Mouse (Mus musculus) forebrain, embryonic 12.5 days (tissue): ENCODE measurements around the gene Rap1gap2. TPM values are rescaled to one million over a fixed set of nuclear protein-coding genes. Genes with fewer than 3 reads are reported as not detected.

Experiments
- ATAC-seq: fragments of 200-750 bp; cut with Nextera tagmentation; 2 replicates; pipeline ENCODE4 v1.8.0; 2017; ENCODE audit warnings: moderate TSS enrichment; ENCODE audit not compliant: low FRiP score
- H3K27ac ChIP-seq: fragments of 300-500 bp; sonication (generic); 2 replicates; pipeline ENCODE4 v1.5.1; 2016; ENCODE audit warnings: mild to moderate bottlenecking
- H3K27me3 ChIP-seq: fragments of 300-500 bp; sonication (generic); 2 replicates; pipeline ENCODE4 v1.6.1; 2016; ENCODE audit warnings: mild to moderate bottlenecking
- H3K36me3 ChIP-seq: fragments of 300-500 bp; sonication (generic); replicated peaks from 2 replicates; pipeline ENCODE4 v1.6.1; 2016; ENCODE audit warnings: mild to moderate bottlenecking
- H3K4me1 ChIP-seq: fragments of 300-500 bp; sonication (generic); 2 replicates; pipeline ENCODE4 v1.6.1; 2016
- H3K4me2 ChIP-seq: fragments of 300-500 bp; sonication (generic); 2 replicates; pipeline ENCODE4 v1.6.1; 2016; ENCODE audit warnings: mild to moderate bottlenecking, moderate library complexity
- H3K4me3 ChIP-seq: fragments of 300-500 bp; sonication (generic); replicated peaks from 2 replicates; pipeline ENCODE4 v1.5.1; 2016; ENCODE audit warnings: mild to moderate bottlenecking
- H3K9ac ChIP-seq: fragments of 300-500 bp; sonication (generic); 2 replicates; pipeline ENCODE4 v1.6.1; 2016; ENCODE audit warnings: mild to moderate bottlenecking
- H3K9me3 ChIP-seq: fragments of 300-500 bp; sonication (generic); 2 replicates; pipeline ENCODE4 v1.6.1; 2016
- WGBS: fragments of 180-500 bp; shearing (Covaris S2); methylation state at CpG from one replicate; pipeline ENCODE4 v1.1.7; 2016; 5-methylcytosine and 5-hydroxymethylcytosine counted together
- polyA plus RNA-seq: library from polyadenylated mRNA; unstranded; fragments of >200 nt; fragmentation: Nextera tagmentation; extraction: Ambion mirVana; gene quantifications from 2 replicates; pipeline ENCODE4 v1.2.1, GENCODE M21; 2016

Rap1gap2 gene
- polyA plus RNA-seq, 1 experiment from 2014 or later: 4.4 TPM

GRCm38 (mm10) chr11:74566326-74566874 is 44.3 kb downstream of the Rap1gap2 start:
- Histone ChIP-seq H3K4me2 (no peak overlapping the region), H3K27me3 (no peaks in the 10 kb centered on the region), H3K36me3 (no peaks in the 10 kb centered on the region), H3K27ac (no peak overlapping the region), H3K4me3 (no peak overlapping the region), H3K4me1 (no peaks in the 10 kb centered on the region), H3K9ac (no peak overlapping the region), H3K9me3 (no peaks in the 10 kb centered on the region)
- WGBS: 91% methylated on average over 4 of the region's 4 CpGs
- no peak for ATAC-seq

DNA sequence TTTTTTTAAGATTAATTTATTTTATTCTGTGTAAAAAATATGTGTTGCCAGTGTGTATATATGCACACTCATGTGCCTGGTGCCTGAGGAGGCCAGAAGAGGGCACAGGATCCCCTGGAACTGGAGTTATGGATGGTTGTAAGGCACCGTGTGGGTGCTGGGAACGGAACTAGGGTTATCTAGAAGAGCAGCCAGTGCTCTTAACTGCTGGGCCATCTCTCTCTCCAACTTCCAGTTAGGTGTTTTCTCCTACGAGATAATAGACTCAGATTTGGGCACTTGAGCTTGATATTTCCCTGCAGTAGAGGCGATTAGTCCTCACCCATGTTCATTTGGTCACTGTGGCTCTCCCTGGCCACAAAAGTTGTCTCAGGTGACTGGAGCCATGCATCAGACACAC is 49.3 kb downstream of the Rap1gap2 start:
- 90% methylated on average over 4 of the region's 4 CpGs for WGBS
- H3K9ac ChIP-seq: no peak overlapping the region
- H3K36me3 ChIP-seq: no peaks in the 10 kb centered on the region
- H3K27me3 ChIP-seq: no peaks in the 10 kb centered on the region
- no peaks in the 10 kb centered on the region for H3K4me1 ChIP-seq
- H3K4me3 ChIP-seq: no peak overlapping the region
- ATAC-seq: no peak
- H3K9me3 ChIP-seq: no peaks in the 10 kb centered on the region
- no peak overlapping the region for H3K4me2 ChIP-seq
- H3K27ac ChIP-seq: no peak overlapping the region

DNA sequence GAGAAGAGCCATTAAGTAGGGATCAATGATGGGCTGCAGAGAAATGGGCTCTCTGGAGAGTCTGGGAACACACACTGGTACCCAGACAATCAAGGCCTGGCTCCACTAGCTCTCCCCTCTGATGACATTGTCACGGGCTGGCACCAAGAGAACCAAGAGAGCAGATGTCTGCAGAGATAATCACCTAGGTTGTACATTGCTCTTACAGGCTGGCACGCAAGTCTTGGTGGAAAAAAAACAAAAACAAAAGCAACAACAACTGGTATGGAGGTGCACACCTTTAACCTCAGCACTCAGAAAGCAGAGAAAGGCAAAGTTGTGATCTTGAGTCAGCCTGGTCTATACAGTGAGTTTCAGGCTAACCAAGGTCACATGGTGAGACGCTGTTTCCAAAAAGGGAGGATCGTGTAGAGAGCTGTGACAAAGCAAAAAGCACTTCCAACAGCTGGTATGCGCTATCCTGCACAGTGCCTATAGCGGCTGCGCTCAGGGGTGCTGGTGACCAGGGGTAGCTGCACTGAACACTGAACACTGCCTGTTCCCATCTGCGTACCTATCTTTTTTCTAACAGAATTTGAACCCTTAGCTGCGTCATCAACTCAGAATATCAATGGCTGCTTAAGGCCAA is 50.0 kb downstream of the Rap1gap2 start:
- H3K9ac ChIP-seq: no peak overlapping the region
- no peaks in the 10 kb centered on the region for H3K9me3 ChIP-seq
- ATAC-seq: no peak
- H3K4me1 ChIP-seq: peaks cover 6% of the 10 kb centered on the region
- no peaks in the 10 kb centered on the region for H3K27me3 ChIP-seq
- no peaks in the 10 kb centered on the region for H3K36me3 ChIP-seq
- H3K27ac ChIP-seq: no peak overlapping the region
- H3K4me3 ChIP-seq: no peak overlapping the region
- H3K4me2 ChIP-seq: no peak overlapping the region
- 89% methylated on average over 9 of the region's 9 CpGs for WGBS

DNA sequence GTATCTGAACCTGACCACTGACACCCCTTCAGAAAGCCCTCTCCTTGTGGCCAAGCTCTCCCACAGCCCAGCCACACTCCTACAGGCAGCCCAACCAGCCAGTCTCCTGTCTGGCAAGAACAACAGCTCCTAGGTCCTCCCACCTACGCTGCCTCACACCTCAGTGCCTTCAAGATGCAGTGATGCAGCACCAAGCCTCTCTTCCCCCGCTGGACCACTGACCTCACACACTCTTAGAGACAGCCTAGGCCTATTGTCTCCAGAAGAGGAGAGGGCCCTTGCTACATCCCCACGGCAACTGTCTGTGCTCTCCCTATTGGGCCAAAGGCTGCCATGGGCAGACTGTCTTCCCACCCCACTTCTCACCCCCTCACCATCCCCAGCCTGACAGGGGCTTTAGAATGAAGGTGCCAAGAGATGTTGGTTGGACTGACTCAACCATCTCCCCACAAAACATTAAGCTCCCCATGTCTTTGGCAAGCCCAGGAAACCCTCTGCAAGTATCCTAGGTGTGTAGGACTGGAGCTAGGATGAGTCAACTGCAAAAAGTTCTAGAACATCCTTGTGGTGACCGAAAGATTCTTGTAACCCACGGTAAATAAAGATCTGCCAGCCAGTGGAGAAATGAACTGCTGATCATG is 50.8 kb downstream of the Rap1gap2 start:
- Histone ChIP-seq H3K4me3 (no peak overlapping the region), H3K9ac (no peak overlapping the region), H3K4me2 (no peak overlapping the region), H3K27ac (no peak overlapping the region), H3K9me3 (no peaks in the 10 kb centered on the region), H3K27me3 (no peaks in the 10 kb centered on the region), H3K36me3 (no peaks in the 10 kb centered on the region), H3K4me1 (peaks cover 12% of the 10 kb centered on the region)
- 65% methylated on average over 5 of the region's 5 CpGs for WGBS
- no peak for ATAC-seq

DNA sequence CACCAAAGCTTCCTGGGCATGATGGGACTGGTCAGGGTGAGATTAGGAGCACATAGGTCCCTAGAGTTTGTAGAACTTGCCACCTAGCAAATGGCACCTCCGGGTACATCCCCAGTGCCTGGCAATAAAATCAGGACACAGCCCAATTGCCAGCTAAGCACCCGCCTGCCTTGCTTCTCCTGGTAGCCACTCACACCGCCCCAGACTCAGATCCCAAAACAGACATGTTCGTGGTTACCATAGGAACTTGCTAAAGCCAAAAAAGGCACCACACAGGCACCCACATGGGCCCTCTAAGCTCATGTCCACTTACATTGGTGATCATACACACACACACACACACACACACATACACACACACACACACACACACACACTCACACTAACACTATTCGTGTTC is 51.8 kb downstream of the Rap1gap2 start:
- Histone ChIP-seq H3K4me2 (no peak overlapping the region), H3K27me3 (no peaks in the 10 kb centered on the region), H3K4me3 (no peak overlapping the region), H3K36me3 (no peaks in the 10 kb centered on the region), H3K9ac (no peak overlapping the region), H3K4me1 (peaks cover 18% of the 10 kb centered on the region), H3K9me3 (no peaks in the 10 kb centered on the region), H3K27ac (no peak overlapping the region)
- ATAC-seq: no peak
- 93% methylated on average over 5 of the region's 5 CpGs for whole genome bisulfite sequencing

DNA sequence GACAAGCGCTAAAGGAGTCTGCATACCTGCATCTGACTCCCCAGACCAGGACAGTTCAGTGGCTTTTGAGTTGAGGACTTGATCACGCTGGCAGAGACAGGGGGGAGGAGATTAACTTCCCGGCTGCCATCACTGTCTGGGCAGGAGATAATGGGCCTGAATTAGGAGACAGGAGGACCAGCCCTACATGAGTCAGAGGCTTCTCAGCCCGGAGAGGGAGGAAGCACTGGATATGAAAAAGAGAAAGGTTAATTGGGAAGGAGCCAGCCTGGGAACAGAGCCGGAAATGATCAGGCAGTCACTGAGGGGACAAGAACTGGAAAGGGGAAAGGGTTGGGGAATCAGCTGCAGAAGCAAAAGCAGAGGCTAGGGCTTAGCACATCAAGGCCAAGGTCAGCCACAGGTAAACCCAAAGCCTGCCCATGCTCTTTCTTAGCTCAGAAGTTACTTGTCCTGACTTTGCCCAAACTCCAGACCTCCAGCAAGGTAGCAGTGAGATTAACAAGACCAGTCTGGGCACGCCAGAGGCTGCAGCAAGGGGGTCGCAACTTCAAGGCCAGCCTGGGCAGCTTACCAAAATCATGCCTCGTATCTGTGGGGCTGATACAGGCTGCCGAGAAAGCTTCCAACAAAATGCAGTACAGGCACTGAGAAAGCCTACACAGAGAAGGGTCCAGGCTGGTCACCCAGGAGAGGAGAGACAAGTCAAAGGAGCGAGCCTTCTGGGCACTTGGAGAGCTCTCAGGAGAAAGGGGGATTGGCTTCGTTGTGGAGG is 53.1 kb downstream of the Rap1gap2 start:
- Histone ChIP-seq H3K27me3 (no peaks in the 10 kb centered on the region), H3K9ac (no peak overlapping the region), H3K36me3 (no peaks in the 10 kb centered on the region), H3K4me3 (no peak overlapping the region), H3K4me1 (peaks cover 18% of the 10 kb centered on the region), H3K4me2 (no peak overlapping the region), H3K27ac (no peak overlapping the region), H3K9me3 (no peaks in the 10 kb centered on the region)
- 63% methylated on average over 11 of the region's 11 CpGs for WGBS
- ATAC-seq: no peak

- WGBS: 43% methylated on average over 9 of the region's 9 CpGs
- no peak for ATAC-seq
- H3K9ac ChIP-seq: no peak overlapping the region
- H3K4me1 ChIP-seq: peaks cover 18% of the 10 kb centered on the region
- no peaks in the 10 kb centered on the region for H3K9me3 ChIP-seq
- H3K27me3 ChIP-seq: no peaks in the 10 kb centered on the region
- peak overlapping the region; percentile 42; the same call in 1 of the 2 replicates for H3K27ac ChIP-seq
- H3K4me2 ChIP-seq: no peak overlapping the region
- no peaks in the 10 kb centered on the region for H3K36me3 ChIP-seq
- no peak overlapping the region for H3K4me3 ChIP-seq
Measured at GRCm38 (mm10) chr11:74555716-74556374, 54.9 kb downstream of the Rap1gap2 start.

- Histone ChIP-seq H3K9ac (no peak overlapping the region), H3K4me3 (no peak overlapping the region), H3K9me3 (no peaks in the 10 kb centered on the region), H3K4me1 (peaks cover 18% of the 10 kb centered on the region), H3K27ac (peak overlapping the region; percentile 81), H3K27me3 (no peaks in the 10 kb centered on the region), H3K36me3 (no peaks in the 10 kb centered on the region), H3K4me2 (no peak overlapping the region)
- ATAC-seq: peak; percentile 75
- WGBS: 54% methylated on average over 15 of the region's 15 CpGs
Measured at GRCm38 (mm10) chr11:74554683-74555341, 55.9 kb downstream of the Rap1gap2 start.

DNA sequence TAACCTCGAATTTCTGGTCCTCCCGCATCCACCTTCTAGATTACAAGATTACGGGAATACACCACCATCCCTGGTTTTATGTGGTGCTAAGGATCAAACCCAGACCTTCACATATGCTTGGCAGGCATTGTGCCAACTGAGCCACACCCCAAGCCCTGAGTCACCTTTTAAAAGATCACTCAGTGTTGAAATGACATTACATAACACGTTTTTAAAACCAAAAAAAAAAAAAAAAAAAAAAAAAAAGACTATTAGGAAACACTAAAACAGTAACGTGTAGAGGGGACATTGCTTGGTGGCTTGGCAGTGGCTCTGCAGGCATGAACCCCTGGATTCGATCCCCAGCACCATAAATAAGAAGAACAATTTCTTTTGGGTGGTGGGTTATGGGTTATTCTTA is 59.1 kb downstream of the Rap1gap2 start:
- H3K9me3 ChIP-seq: no peaks in the 10 kb centered on the region
- peaks cover 40% of the 10 kb centered on the region for H3K4me1 ChIP-seq
- H3K36me3 ChIP-seq: no peaks in the 10 kb centered on the region
- WGBS: 76% methylated on average over 6 of the region's 6 CpGs
- no peak overlapping the region for H3K27ac ChIP-seq
- H3K9ac ChIP-seq: no peak overlapping the region
- no peak for ATAC-seq
- no peak overlapping the region for H3K4me2 ChIP-seq
- no peaks in the 10 kb centered on the region for H3K27me3 ChIP-seq
- no peak overlapping the region for H3K4me3 ChIP-seq

DNA sequence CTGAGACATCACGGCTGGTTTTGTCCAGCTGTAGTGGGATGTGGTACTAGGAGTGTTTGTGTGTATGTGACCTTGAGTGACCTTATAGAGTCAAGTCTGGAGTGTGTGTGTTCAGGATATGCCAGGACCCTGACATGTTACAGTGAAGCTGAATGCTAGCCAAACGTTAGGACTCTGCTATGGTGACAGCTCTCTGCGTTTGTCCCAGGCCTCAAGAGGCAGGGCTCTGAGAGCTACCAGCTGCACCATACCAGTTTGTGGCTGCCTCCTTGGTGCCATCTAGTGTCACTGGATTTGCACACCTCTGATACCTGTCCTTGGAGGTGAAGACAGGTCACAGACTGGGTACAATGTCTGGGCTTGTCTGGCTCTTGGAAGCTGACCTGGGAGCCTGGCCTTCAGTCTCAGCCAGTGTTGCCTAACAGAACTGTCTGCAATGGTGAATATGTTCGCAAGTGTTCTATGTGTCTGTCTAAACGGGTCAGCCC is 60.1 kb downstream of the Rap1gap2 start:
- Histone ChIP-seq H3K9me3 (no peaks in the 10 kb centered on the region), H3K36me3 (no peaks in the 10 kb centered on the region), H3K4me2 (no peak overlapping the region), H3K4me3 (no peak overlapping the region), H3K27me3 (no peaks in the 10 kb centered on the region), H3K9ac (no peak overlapping the region), H3K4me1 (peaks cover 34% of the 10 kb centered on the region), H3K27ac (no peak overlapping the region)
- no peak for ATAC-seq
- WGBS: 73% methylated on average over 5 of the region's 5 CpGs

GRCm38 (mm10) chr11:74548781-74549382 is 61.8 kb downstream of the Rap1gap2 start:
- H3K9ac ChIP-seq: no peak overlapping the region
- H3K4me3 ChIP-seq: no peak overlapping the region
- H3K36me3 ChIP-seq: no peaks in the 10 kb centered on the region
- H3K27ac ChIP-seq: peak overlapping the region; percentile 61; the same call in 1 of the 2 replicates
- no peak overlapping the region for H3K4me2 ChIP-seq
- peak; percentile 28; the same call in 1 of the 2 replicates for ATAC-seq
- no peaks in the 10 kb centered on the region for H3K9me3 ChIP-seq
- 10% methylated on average over 7 of the region's 7 CpGs for whole genome bisulfite sequencing
- no peaks in the 10 kb centered on the region for H3K27me3 ChIP-seq
- peaks cover 23% of the 10 kb centered on the region for H3K4me1 ChIP-seq
